Mouse (Mus musculus): ENCODE measurements around the gene Kdm7a.

GRCm38 (mm10) chr6:39226610-39226955 lies 20.0 kb upstream of the Kdm7a start:
- no peak for TF ChIP-seq MYOD1 (IDR thresholded peaks at IDR 0.05; ENCODE audit: control insufficient read depth, insufficient read length, low read depth)
- TF ChIP-seq CTCF (IDR thresholded peaks at IDR 0.05; ENCODE audit: control insufficient read depth, insufficient read depth, insufficient read length): no peak
- TF ChIP-seq USF1 (IDR thresholded peaks at IDR 0.05; ENCODE audit: low read depth): no peak
- TF ChIP-seq CEBPB (IDR thresholded peaks at IDR 0.05; ENCODE audit: low read depth): no peak

Measured in C2C12 (cell line).